Mouse (Mus musculus): ENCODE measurements around the gene Kcnj10. TPM values are rescaled to one million over a fixed set of nuclear protein-coding genes. Genes with fewer than 3 reads are reported as not detected.

The Kcnj10 gene
- total and polyA plus RNA-seq, 2 experiments from 2014 or later = 2.9 to 4.1 TPM

- Histone ChIP-seq H3K27ac (ENCODE audit: low read depth, low read length) (no peak overlapping the region), H3K4me1 (ENCODE audit: insufficient read depth) (no peaks in the 10 kb centered on the region)
- 70% methylated on average over 6 of the region's 6 CpGs for WGBS
These were observed 11.0 kb downstream of the Kcnj10 start for GRCm38 (mm10) chr1:172352001-172352400.

DNA sequence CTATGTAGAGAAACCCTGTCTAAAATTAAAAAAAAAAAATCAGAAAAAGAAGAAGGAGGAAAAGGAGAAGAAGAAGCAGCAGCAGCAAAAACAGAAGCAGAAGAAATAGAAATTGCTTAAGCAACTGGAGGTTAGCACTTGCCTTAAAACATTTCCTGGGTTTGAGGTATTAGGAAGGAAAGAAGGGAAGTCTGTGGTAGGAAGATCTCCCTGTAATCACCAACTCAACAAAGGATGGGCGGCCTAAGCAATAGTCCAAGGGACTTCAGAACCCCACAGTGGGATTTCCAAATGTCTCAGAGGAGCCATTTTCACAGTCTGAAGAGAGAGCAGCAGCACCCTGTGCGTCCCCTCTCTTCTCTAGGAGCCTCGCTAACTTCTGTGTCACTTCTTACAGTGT is 11.4 kb downstream of the Kcnj10 start:
- TF ChIP-seq CTCF (IDR thresholded peaks at IDR 0.05; ENCODE audit: low read depth) = no peak
- ATAC-seq (no peak), DNase-seq (no peak)
- WGBS = 88% methylated on average over 3 of the region's 3 CpGs
- Histone ChIP-seq H3K4me3 (ENCODE audit: low read depth, low read length) (no peak overlapping the region), H3K27me3 (ENCODE audit: insufficient read depth, low read length) (no peaks in the 10 kb centered on the region), H3K9ac (no peak overlapping the region), H3K4me2 (ENCODE audit: low read depth) (no peak overlapping the region), H3K27ac (ENCODE audit: low read depth, low read length) (no peak overlapping the region), H3K36me3 (ENCODE audit: insufficient read depth) (no peaks in the 10 kb centered on the region), H3K9me3 (ENCODE audit: low read length) (no peaks in the 10 kb centered on the region), H3K4me1 (ENCODE audit: insufficient read depth) (no peaks in the 10 kb centered on the region)

More at GRCm38 (mm10) chr1:172352001-172352400, 11.0 kb downstream of the Kcnj10 start:
- H3K27me3 ChIP-seq (ENCODE audit: insufficient read depth, low read length) = no peaks in the 10 kb centered on the region
- no peak for TF ChIP-seq CTCF (IDR thresholded peaks at IDR 0.05; ENCODE audit: low read depth)
- no peak overlapping the region for H3K9ac ChIP-seq
- no peak for DNase-seq
- ATAC-seq = no peak
- H3K4me2 ChIP-seq (ENCODE audit: low read depth) = no peak overlapping the region
- H3K36me3 ChIP-seq (ENCODE audit: insufficient read depth) = no peaks in the 10 kb centered on the region
- H3K9me3 ChIP-seq (ENCODE audit: low read length) = no peaks in the 10 kb centered on the region
- no peak overlapping the region for H3K4me3 ChIP-seq (ENCODE audit: low read depth, low read length)

DNA sequence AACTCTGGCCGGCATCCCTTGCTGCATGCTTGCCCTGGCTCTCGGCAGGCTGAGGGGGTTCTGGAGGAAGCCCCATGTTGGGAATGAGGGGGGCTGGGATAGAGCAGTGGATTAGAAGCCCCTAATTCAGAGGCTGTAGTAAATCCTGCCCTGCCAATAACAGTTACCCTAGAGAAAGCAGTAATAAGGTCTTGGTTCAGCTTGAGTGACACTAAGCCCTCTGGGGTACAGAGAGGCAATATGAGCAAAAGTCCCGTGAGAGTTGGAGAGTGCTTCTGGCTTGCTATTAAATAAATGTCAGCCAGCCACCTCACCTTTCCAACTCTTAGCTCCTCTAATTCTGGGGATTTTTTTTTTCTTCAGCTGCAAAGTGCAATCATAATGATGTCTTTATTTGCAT is 14.3 kb downstream of the Kcnj10 start:
- TF ChIP-seq CTCF (IDR thresholded peaks at IDR 0.05; ENCODE audit: low read depth) = no peak

DNA sequence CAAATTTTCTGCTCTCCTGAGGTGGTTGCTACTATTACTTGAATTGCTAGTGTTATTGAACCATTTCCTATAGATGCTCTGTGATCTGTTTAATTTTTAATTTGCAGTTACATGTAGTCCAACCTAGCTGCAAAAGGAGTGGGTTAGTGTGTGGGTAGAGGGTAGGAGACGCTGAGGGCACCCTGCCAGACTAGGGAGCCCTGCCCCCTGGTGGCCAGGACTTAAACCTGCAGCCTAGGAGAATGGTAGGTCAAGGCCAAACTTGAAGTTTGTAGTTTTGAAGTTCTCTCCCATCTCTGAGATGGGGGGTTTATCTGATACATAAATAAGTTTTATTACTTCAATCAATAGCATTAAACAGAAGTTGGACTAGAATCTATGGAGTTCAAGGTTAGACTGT is 16.5 kb downstream of the Kcnj10 start:
- no peaks in the 10 kb centered on the region for H3K36me3 ChIP-seq (ENCODE audit: insufficient read depth)
- whole genome bisulfite sequencing = 0% methylated on average over 1 of the region's 1 CpGs
- H3K9ac ChIP-seq = no peak overlapping the region
- peak; percentile 60; the same call in 1 of the 2 replicates for ATAC-seq
- no peaks in the 10 kb centered on the region for H3K27me3 ChIP-seq (ENCODE audit: insufficient read depth, low read length)
- H3K4me1 ChIP-seq (ENCODE audit: insufficient read depth) = no peaks in the 10 kb centered on the region
- peak; percentile 70 for DNase-seq
- no peaks in the 10 kb centered on the region for H3K9me3 ChIP-seq (ENCODE audit: low read length)
- H3K27ac ChIP-seq (ENCODE audit: low read depth, low read length) = no peak overlapping the region
- no peak overlapping the region for H3K4me2 ChIP-seq (ENCODE audit: low read depth)
- H3K4me3 ChIP-seq (ENCODE audit: low read depth, low read length) = no peak overlapping the region
- peak; percentile 84 for TF ChIP-seq CTCF (IDR thresholded peaks at IDR 0.05; ENCODE audit: low read depth)

More for the DNA sequence above, 14.3 kb downstream of the Kcnj10 start:
- Histone ChIP-seq H3K9ac (no peak overlapping the region), H3K4me1 (ENCODE audit: insufficient read depth) (no peaks in the 10 kb centered on the region), H3K4me3 (ENCODE audit: low read depth, low read length) (no peak overlapping the region), H3K36me3 (ENCODE audit: insufficient read depth) (no peaks in the 10 kb centered on the region), H3K27me3 (ENCODE audit: insufficient read depth, low read length) (no peaks in the 10 kb centered on the region), H3K4me2 (ENCODE audit: low read depth) (no peak overlapping the region), H3K27ac (ENCODE audit: low read depth, low read length) (no peak overlapping the region), H3K9me3 (ENCODE audit: low read length) (no peaks in the 10 kb centered on the region)
- peak; percentile 28; the same call in 1 of the 2 replicates for ATAC-seq
- 7% methylated on average over 3 of the region's 3 CpGs for WGBS
- DNase-seq = no peak

GRCm38 (mm10) chr1:172358341-172358740 is 17.3 kb downstream of the Kcnj10 start:
- H3K4me1 ChIP-seq (ENCODE audit: insufficient read depth) = no peaks in the 10 kb centered on the region
- H3K36me3 ChIP-seq (ENCODE audit: insufficient read depth) = no peaks in the 10 kb centered on the region
- no peak overlapping the region for H3K27ac ChIP-seq (ENCODE audit: low read depth, low read length)
- H3K4me3 ChIP-seq (ENCODE audit: low read depth, low read length) = no peak overlapping the region
- ATAC-seq (no peak), DNase-seq (no peak)
- WGBS = 62% methylated on average over 10 of the region's 10 CpGs
- no peaks in the 10 kb centered on the region for H3K27me3 ChIP-seq (ENCODE audit: insufficient read depth, low read length)
- H3K4me2 ChIP-seq (ENCODE audit: low read depth) = no peak overlapping the region
- no peak overlapping the region for H3K9ac ChIP-seq
- no peak for TF ChIP-seq CTCF (IDR thresholded peaks at IDR 0.05; ENCODE audit: low read depth)
- no peaks in the 10 kb centered on the region for H3K9me3 ChIP-seq (ENCODE audit: low read length)

GRCm38 (mm10) chr1:172364684-172365083 is 23.7 kb downstream of the Kcnj10 start:
- no peak overlapping the region for H3K4me3 ChIP-seq (ENCODE audit: low read depth, low read length)
- TF ChIP-seq CTCF (IDR thresholded peaks at IDR 0.05; ENCODE audit: low read depth) = peak; percentile 80
- DNase-seq = peak; percentile 79

GRCm38 (mm10) chr1:172368768-172369418 is 27.9 kb downstream of the Kcnj10 start:
- whole genome bisulfite sequencing = 31% methylated on average over 23 of the region's 23 CpGs
- ATAC-seq (peak; percentile 83), DNase-seq (peak; percentile 72)
- Histone ChIP-seq H3K9me3 (ENCODE audit: low read length) (no peaks in the 10 kb centered on the region), H3K4me2 (ENCODE audit: low read depth) (peak overlapping the region; percentile 24), H3K36me3 (ENCODE audit: insufficient read depth) (no peaks in the 10 kb centered on the region), H3K4me3 (ENCODE audit: low read depth, low read length) (no peak overlapping the region), H3K4me1 (ENCODE audit: insufficient read depth) (0 out of 2 replicates have a peak, but pooled peaks cover 2% of the 10 kb centered on the region), H3K27me3 (ENCODE audit: insufficient read depth, low read length) (no peaks in the 10 kb centered on the region), H3K27ac (ENCODE audit: low read depth, low read length) (no peak overlapping the region), H3K9ac (no peak overlapping the region)
- peak; percentile 71 for TF ChIP-seq CTCF (IDR thresholded peaks at IDR 0.05; ENCODE audit: low read depth)

More at GRCm38 (mm10) chr1:172364684-172365083, 23.7 kb downstream of the Kcnj10 start:
- no peak overlapping the region for H3K9ac ChIP-seq
- no peak overlapping the region for H3K4me2 ChIP-seq (ENCODE audit: low read depth)
- H3K36me3 ChIP-seq (ENCODE audit: insufficient read depth) = no peaks in the 10 kb centered on the region
- H3K27me3 ChIP-seq (ENCODE audit: insufficient read depth, low read length) = no peaks in the 10 kb centered on the region
- no peaks in the 10 kb centered on the region for H3K9me3 ChIP-seq (ENCODE audit: low read length)
- 6% methylated on average over 6 of the region's 6 CpGs for WGBS
- no peak overlapping the region for H3K27ac ChIP-seq (ENCODE audit: low read depth, low read length)
- peak; percentile 73 for ATAC-seq
- 0 out of 2 replicates have a peak, but pooled peaks cover 2% of the 10 kb centered on the region for H3K4me1 ChIP-seq (ENCODE audit: insufficient read depth)
